Mouse (Mus musculus) cerebellum, adult 11 months (tissue): ENCODE results near the gene Ndufs2.

Experiments used
- DNase-seq: peaks from one replicate; pipeline ENCODE4 v3.0.0; 2022

Ndufs2 gene

GRCm38 (mm10) chr1:171226780-171227179 lies 24.4 kb downstream of the Ndufs2 start:
- no peak for DNase-seq

- DNase-seq = no peak
These were observed 26.3 kb downstream of the Ndufs2 start, which contains the start of gene Apoa2 for GRCm38 (mm10) chr1:171224857-171225256. Gene Apoa2 (plus strand): TSS chr1:171225054.

GRCm38 (mm10) chr1:171223796-171224195 lies 27.4 kb downstream of the Ndufs2 start:
- DNase-seq = no peak

GRCm38 (mm10) chr1:171223168-171223567 lies 28.0 kb downstream of the Ndufs2 start:
- no peak for DNase-seq

- DNase-seq = peak; percentile 93
These were observed 28.7 kb downstream of the Ndufs2 start, which contains the start of gene Tomm40l for GRCm38 (mm10) chr1:171222238-171223155. Gene Tomm40l (minus strand): TSS chr1:171222514.

GRCm38 (mm10) chr1:171221281-171222193 lies 29.7 kb downstream of the Ndufs2 start:
- peak; percentile 46 for DNase-seq

- peak; percentile 81 for DNase-seq
These were observed 30.3 kb downstream of the Ndufs2 start for GRCm38 (mm10) chr1:171220871-171221270.

GRCm38 (mm10) chr1:171216241-171216955 lies 34.8 kb downstream of the Ndufs2 start:
- DNase-seq = no peak

GRCm38 (mm10) chr1:171213801-171214496 lies 37.2 kb downstream of the Ndufs2 start, which contains the start of gene Nr1i3:
Gene Nr1i3 (plus strand): TSS chr1:171213970.
- DNase-seq = no peak

- DNase-seq = no peak
These were observed 38.3 kb downstream of the Ndufs2 start for GRCm38 (mm10) chr1:171212854-171213253.

GRCm38 (mm10) chr1:171209409-171209808 lies 41.8 kb downstream of the Ndufs2 start:
- DNase-seq = no peak

GRCm38 (mm10) chr1:171205704-171206493 lies 45.3 kb downstream of the Ndufs2 start:
- no peak for DNase-seq

- DNase-seq = no peak
These were observed 46.9 kb downstream of the Ndufs2 start for GRCm38 (mm10) chr1:171204249-171204644.

GRCm38 (mm10) chr1:171203471-171204248 lies 47.5 kb downstream of the Ndufs2 start:
- DNase-seq = no peak

GRCm38 (mm10) chr1:171200769-171201168 lies 50.4 kb downstream of the Ndufs2 start:
- DNase-seq = no peak

GRCm38 (mm10) chr1:171199532-171199931 lies 51.7 kb downstream of the Ndufs2 start:
- DNase-seq = no peak

GRCm38 (mm10) chr1:171195887-171196397 lies 55.2 kb downstream of the Ndufs2 start, which contains the start of gene Pcp4l1:
Gene Pcp4l1 (minus strand): TSS chr1:171196268.
- peak; percentile 21 for DNase-seq

- no peak for DNase-seq
These were observed 56.0 kb downstream of the Ndufs2 start for GRCm38 (mm10) chr1:171195046-171195822.
